Mouse (Mus musculus): ENCODE measurements around the gene Ifngr1. TPM values are rescaled to one million over a fixed set of nuclear protein-coding genes. Genes with fewer than 3 reads are reported as not detected.
"Not testable (repeated sequence)": the region's sequence is repeated elsewhere in the genome, so short reads cannot be mapped to it uniquely, and the experiment has no call there.

The Ifngr1 gene
- polyA plus RNA-seq, 1 experiment from 2014 or later, result 38.5 TPM

- no peak overlapping the region for H3K4me2 ChIP-seq
- H3K9ac ChIP-seq (replicated peaks), result no peak overlapping the region
- no peaks in the 10 kb centered on the region for H3K36me3 ChIP-seq
- peaks cover 13% of the 10 kb centered on the region for H3K4me1 ChIP-seq (replicated peaks)
- 82% methylated on average over 12 of the region's 12 CpGs for WGBS
- ATAC-seq (ENCODE audit: insufficient number of reproducible peaks, insufficient read depth, low FRiP score, low TSS enrichment, low read depth), result no peak
- no peaks in the 10 kb centered on the region for H3K27me3 ChIP-seq
- no peaks in the 10 kb centered on the region for H3K9me3 ChIP-seq
- H3K27ac ChIP-seq, result no peak overlapping the region
- no peak overlapping the region for H3K4me3 ChIP-seq (replicated peaks)
These were observed 2.1 kb upstream of the Ifngr1 start for GRCm38 (mm10) chr10:19589626-19590025.

GRCm38 (mm10) chr10:19591286-19591640 lies 486 bp upstream of the Ifngr1 start:
- H3K9ac ChIP-seq (replicated peaks), result no peak overlapping the region
- H3K27me3 ChIP-seq, result no peaks in the 10 kb centered on the region
- peaks cover 13% of the 10 kb centered on the region for H3K4me1 ChIP-seq (replicated peaks)
- H3K9me3 ChIP-seq, result no peaks in the 10 kb centered on the region
- H3K4me3 ChIP-seq (replicated peaks), result peak overlapping the region; percentile 72
- 31% methylated on average over 6 of the region's 6 CpGs for WGBS
- no peaks in the 10 kb centered on the region for H3K36me3 ChIP-seq
- ATAC-seq (ENCODE audit: insufficient number of reproducible peaks, insufficient read depth, low FRiP score, low TSS enrichment, low read depth), result peak; percentile 43
- no peak overlapping the region for H3K27ac ChIP-seq
- H3K4me2 ChIP-seq, result peak overlapping the region; percentile 65

GRCm38 (mm10) chr10:19592556-19592955 lies 807 bp downstream of the Ifngr1 start:
- peak overlapping the region; percentile 65 for H3K4me2 ChIP-seq
- peaks cover 13% of the 10 kb centered on the region for H3K4me1 ChIP-seq (replicated peaks)
- H3K27ac ChIP-seq, result no peak overlapping the region; the same call in 1 of the 2 replicates
- peak overlapping the region; percentile 72 for H3K4me3 ChIP-seq (replicated peaks)
- ATAC-seq (ENCODE audit: insufficient number of reproducible peaks, insufficient read depth, low FRiP score, low TSS enrichment, low read depth), result no peak
- WGBS, result 6% methylated on average over 3 of the region's 3 CpGs
- H3K27me3 ChIP-seq, result no peaks in the 10 kb centered on the region
- peak overlapping the region; percentile 79 for H3K9ac ChIP-seq (replicated peaks)
- H3K9me3 ChIP-seq, result no peaks in the 10 kb centered on the region
- H3K36me3 ChIP-seq, result no peaks in the 10 kb centered on the region; the same call in 1 of the 2 replicates

- Histone ChIP-seq H3K9ac (replicated peaks) (no peak overlapping the region), H3K4me3 (replicated peaks) (no peak overlapping the region), H3K27ac (no peak overlapping the region), H3K4me1 (replicated peaks) (peaks cover 13% of the 10 kb centered on the region), H3K27me3 (no peaks in the 10 kb centered on the region), H3K36me3 (peaks cover 6% of the 10 kb centered on the region; the same call in 1 of the 2 replicates), H3K4me2 (no peak overlapping the region), H3K9me3 (no peaks in the 10 kb centered on the region)
- ATAC-seq (ENCODE audit: insufficient number of reproducible peaks, insufficient read depth, low FRiP score, low TSS enrichment, low read depth), result no peak
- 84% methylated on average over 3 of the region's 3 CpGs for WGBS
These were observed 1.5 kb downstream of the Ifngr1 start for GRCm38 (mm10) chr10:19593296-19593695.

- H3K4me1 ChIP-seq (replicated peaks), result peaks cover 13% of the 10 kb centered on the region
- no peak for ATAC-seq (ENCODE audit: insufficient number of reproducible peaks, insufficient read depth, low FRiP score, low TSS enrichment, low read depth)
- no peak overlapping the region for H3K27ac ChIP-seq
- H3K36me3 ChIP-seq, result peaks cover 16% of the 10 kb centered on the region; the same call in 1 of the 2 replicates
- H3K4me2 ChIP-seq, result no peak overlapping the region
- H3K4me3 ChIP-seq (replicated peaks), result no peak overlapping the region
- WGBS, result 83% methylated on average over 3 of the region's 3 CpGs
- H3K9me3 ChIP-seq, result no peaks in the 10 kb centered on the region
- no peaks in the 10 kb centered on the region for H3K27me3 ChIP-seq
- no peak overlapping the region for H3K9ac ChIP-seq (replicated peaks)
These were observed 2.6 kb downstream of the Ifngr1 start for GRCm38 (mm10) chr10:19594201-19594905.

- WGBS, result 81% methylated on average over 4 of the region's 4 CpGs
- H3K9me3 ChIP-seq, result no peaks in the 10 kb centered on the region
- H3K27ac ChIP-seq, result no peak overlapping the region
- no peak overlapping the region for H3K4me3 ChIP-seq (replicated peaks)
- peaks cover 29% of the 10 kb centered on the region for H3K36me3 ChIP-seq
- no peak for ATAC-seq (ENCODE audit: insufficient number of reproducible peaks, insufficient read depth, low FRiP score, low TSS enrichment, low read depth)
- no peak overlapping the region for H3K9ac ChIP-seq (replicated peaks)
- peaks cover 13% of the 10 kb centered on the region for H3K4me1 ChIP-seq (replicated peaks)
- H3K27me3 ChIP-seq, result no peaks in the 10 kb centered on the region
- H3K4me2 ChIP-seq, result no peak overlapping the region
These were observed 5.1 kb downstream of the Ifngr1 start for GRCm38 (mm10) chr10:19596866-19597265.

GRCm38 (mm10) chr10:19598091-19598490 lies 6.3 kb downstream of the Ifngr1 start:
- H3K9me3 ChIP-seq, result no peaks in the 10 kb centered on the region

GRCm38 (mm10) chr10:19599331-19600092 lies 7.8 kb downstream of the Ifngr1 start:
- ATAC-seq (ENCODE audit: insufficient number of reproducible peaks, insufficient read depth, low FRiP score, low TSS enrichment, low read depth), result no peak
- Histone ChIP-seq H3K4me1 (replicated peaks) (peaks cover 4% of the 10 kb centered on the region), H3K36me3 (peaks cover 55% of the 10 kb centered on the region)

More at GRCm38 (mm10) chr10:19598091-19598490, 6.3 kb downstream of the Ifngr1 start:
- Histone ChIP-seq H3K4me1 (replicated peaks) (peaks cover 12% of the 10 kb centered on the region), H3K4me2 (no peak overlapping the region), H3K4me3 (replicated peaks) (no peak overlapping the region), H3K27me3 (no peaks in the 10 kb centered on the region), H3K27ac (no peak overlapping the region), H3K9ac (replicated peaks) (no peak overlapping the region), H3K36me3 (peaks cover 40% of the 10 kb centered on the region)
- 78% methylated on average over 11 of the region's 11 CpGs for WGBS
- no peak for ATAC-seq (ENCODE audit: insufficient number of reproducible peaks, insufficient read depth, low FRiP score, low TSS enrichment, low read depth)

GRCm38 (mm10) chr10:19600093-19600420 lies 8.3 kb downstream of the Ifngr1 start:
- Histone ChIP-seq H3K27me3 (no peaks in the 10 kb centered on the region), H3K36me3 (peaks cover 60% of the 10 kb centered on the region), H3K27ac (no peak overlapping the region), H3K4me1 (replicated peaks) (peaks cover 4% of the 10 kb centered on the region), H3K9ac (replicated peaks) (no peak overlapping the region), H3K4me2 (no peak overlapping the region), H3K9me3 (no peaks in the 10 kb centered on the region), H3K4me3 (replicated peaks) (no peak overlapping the region)
- ATAC-seq (ENCODE audit: insufficient number of reproducible peaks, insufficient read depth, low FRiP score, low TSS enrichment, low read depth), result no peak
- 92% methylated on average over 3 of the region's 3 CpGs for WGBS

More at GRCm38 (mm10) chr10:19599331-19600092, 7.8 kb downstream of the Ifngr1 start:
- no peak overlapping the region for H3K27ac ChIP-seq
- no peak overlapping the region for H3K4me3 ChIP-seq (replicated peaks)
- H3K9ac ChIP-seq (replicated peaks), result no peak overlapping the region
- H3K4me2 ChIP-seq, result no peak overlapping the region
- H3K9me3 ChIP-seq, result no peaks in the 10 kb centered on the region
- 81% methylated on average over 6 of the region's 6 CpGs for WGBS
- H3K27me3 ChIP-seq, result no peaks in the 10 kb centered on the region

- H3K36me3 ChIP-seq, result peaks cover 75% of the 10 kb centered on the region
- not testable (repeated sequence) for H3K4me3 ChIP-seq (replicated peaks); H3K9me3 ChIP-seq; H3K4me2 ChIP-seq; H3K9ac ChIP-seq (replicated peaks); H3K4me1 ChIP-seq (replicated peaks); H3K27me3 ChIP-seq; ATAC-seq (ENCODE audit: insufficient number of reproducible peaks, insufficient read depth, low FRiP score, low TSS enrichment, low read depth); H3K27ac ChIP-seq
- WGBS, result 31% methylated on average over 1 of the region's 1 CpGs
These were observed 9.8 kb downstream of the Ifngr1 start for GRCm38 (mm10) chr10:19601502-19601901.

- H3K27ac ChIP-seq, result no peak overlapping the region
- peaks cover 4% of the 10 kb centered on the region for H3K4me1 ChIP-seq (replicated peaks)
- H3K4me3 ChIP-seq (replicated peaks), result no peak overlapping the region
- H3K9ac ChIP-seq (replicated peaks), result no peak overlapping the region
- peaks cover 87% of the 10 kb centered on the region for H3K36me3 ChIP-seq
- no peaks in the 10 kb centered on the region for H3K9me3 ChIP-seq
- H3K27me3 ChIP-seq, result no peaks in the 10 kb centered on the region
- 92% methylated on average over 6 of the region's 6 CpGs for WGBS
- ATAC-seq (ENCODE audit: insufficient number of reproducible peaks, insufficient read depth, low FRiP score, low TSS enrichment, low read depth), result no peak
- no peak overlapping the region for H3K4me2 ChIP-seq
These were observed 11.5 kb downstream of the Ifngr1 start for GRCm38 (mm10) chr10:19603231-19603630.

Measured in limb, embryonic 12.5 days (tissue).